Mouse (Mus musculus) megakaryocyte, embryonic 14.5 days (primary cell): Measurements from ENCODE around the gene Asl.

ENCODE experiments used
- FLI1 ChIP-seq: IDR thresholded peaks from 2 replicates; pipeline ENCODE4 v1.6.1; 2012; ENCODE audit warnings: low read length, inconsistent platforms, mixed read lengths
- GATA1 ChIP-seq: IDR thresholded peaks from 3 replicates; pipeline ENCODE4 v1.6.1; 2012; ENCODE audit warnings: mixed read lengths, low read length, inconsistent platforms, borderline replicate concordance

GRCm38 (mm10) chr5:130052955-130053354, 23.9 kb upstream of the Asl start:
- TF ChIP-seq GATA1 (no peak), FLI1 (no peak)
